Mouse (Mus musculus): ENCODE results near the gene Cbx2. TPM values are rescaled to one million over a fixed set of nuclear protein-coding genes. Genes with fewer than 3 reads are reported as not detected.

The Cbx2 gene
- polyA plus RNA-seq, 1 experiment from 2014 or later, result 35.5 TPM

GRCm38 (mm10) chr11:118992781-118993180 lies 30.0 kb upstream of the Cbx2 start:
- WGBS, result 55% methylated on average over 3 of the region's 3 CpGs
- H3K36me3 ChIP-seq (ENCODE audit: insufficient read depth, low read length), result no peaks in the 10 kb centered on the region
- 0 out of 2 replicates have a peak, but pooled peaks cover 3% of the 10 kb centered on the region for H3K27me3 ChIP-seq (ENCODE audit: insufficient read depth, low read length)
- H3K9ac ChIP-seq (replicated peaks; ENCODE audit: low read length), result no peak overlapping the region
- H3K4me3 ChIP-seq (ENCODE audit: low read length), result no peak overlapping the region
- no peaks in the 10 kb centered on the region for H3K9me3 ChIP-seq (ENCODE audit: low read length)
- no peak overlapping the region for H3K4me2 ChIP-seq (replicated peaks; ENCODE audit: low read depth, low read length)
- no peak for ATAC-seq (ENCODE audit: low FRiP score, low TSS enrichment)
- H3K27ac ChIP-seq (ENCODE audit: low read length), result no peak overlapping the region
- H3K4me1 ChIP-seq (ENCODE audit: insufficient read depth, low read length), result no peaks in the 10 kb centered on the region

GRCm38 (mm10) chr11:118995448-118995847 lies 27.3 kb upstream of the Cbx2 start:
- Histone ChIP-seq H3K36me3 (ENCODE audit: insufficient read depth, low read length) (no peaks in the 10 kb centered on the region), H3K4me1 (ENCODE audit: insufficient read depth, low read length) (peaks cover 8% of the 10 kb centered on the region; the same call in 1 of the 2 replicates), H3K4me2 (replicated peaks; ENCODE audit: low read depth, low read length) (no peak overlapping the region), H3K27me3 (ENCODE audit: insufficient read depth, low read length) (peaks cover 20% of the 10 kb centered on the region), H3K4me3 (ENCODE audit: low read length) (no peak overlapping the region), H3K27ac (ENCODE audit: low read length) (no peak overlapping the region), H3K9me3 (ENCODE audit: low read length) (no peaks in the 10 kb centered on the region), H3K9ac (replicated peaks; ENCODE audit: low read length) (no peak overlapping the region)
- 0 out of 2 replicates have a peak, but pooled peaks have one; percentile 22 for ATAC-seq (ENCODE audit: low FRiP score, low TSS enrichment)
- 21% methylated on average over 4 of the region's 4 CpGs for WGBS

GRCm38 (mm10) chr11:118997182-118997581 lies 25.6 kb upstream of the Cbx2 start:
- Histone ChIP-seq H3K9me3 (ENCODE audit: low read length) (peaks cover 3% of the 10 kb centered on the region; the same call in 1 of the 2 replicates), H3K9ac (replicated peaks; ENCODE audit: low read length) (no peak overlapping the region), H3K36me3 (ENCODE audit: insufficient read depth, low read length) (no peaks in the 10 kb centered on the region), H3K27me3 (ENCODE audit: insufficient read depth, low read length) (peaks cover 24% of the 10 kb centered on the region), H3K27ac (ENCODE audit: low read length) (no peak overlapping the region), H3K4me2 (replicated peaks; ENCODE audit: low read depth, low read length) (no peak overlapping the region), H3K4me3 (ENCODE audit: low read length) (no peak overlapping the region), H3K4me1 (ENCODE audit: insufficient read depth, low read length) (peaks cover 8% of the 10 kb centered on the region; the same call in 1 of the 2 replicates)
- 63% methylated on average over 3 of the region's 3 CpGs for WGBS
- no peak for ATAC-seq (ENCODE audit: low FRiP score, low TSS enrichment)

- Histone ChIP-seq H3K27me3 (ENCODE audit: insufficient read depth, low read length) (peaks cover 26% of the 10 kb centered on the region), H3K4me3 (ENCODE audit: low read length) (peak overlapping the region; percentile 23), H3K9me3 (ENCODE audit: low read length) (peaks cover 3% of the 10 kb centered on the region; the same call in 1 of the 2 replicates), H3K36me3 (ENCODE audit: insufficient read depth, low read length) (no peaks in the 10 kb centered on the region), H3K4me2 (replicated peaks; ENCODE audit: low read depth, low read length) (peak overlapping the region; percentile 44), H3K4me1 (ENCODE audit: insufficient read depth, low read length) (peaks cover 8% of the 10 kb centered on the region; the same call in 1 of the 2 replicates), H3K27ac (ENCODE audit: low read length) (no peak overlapping the region), H3K9ac (replicated peaks; ENCODE audit: low read length) (no peak overlapping the region)
- ATAC-seq (ENCODE audit: low FRiP score, low TSS enrichment), result no peak
- 9% methylated on average over 30 of the region's 30 CpGs for WGBS
Measured at GRCm38 (mm10) chr11:118998540-118999265, 24.1 kb upstream of the Cbx2 start.

DNA sequence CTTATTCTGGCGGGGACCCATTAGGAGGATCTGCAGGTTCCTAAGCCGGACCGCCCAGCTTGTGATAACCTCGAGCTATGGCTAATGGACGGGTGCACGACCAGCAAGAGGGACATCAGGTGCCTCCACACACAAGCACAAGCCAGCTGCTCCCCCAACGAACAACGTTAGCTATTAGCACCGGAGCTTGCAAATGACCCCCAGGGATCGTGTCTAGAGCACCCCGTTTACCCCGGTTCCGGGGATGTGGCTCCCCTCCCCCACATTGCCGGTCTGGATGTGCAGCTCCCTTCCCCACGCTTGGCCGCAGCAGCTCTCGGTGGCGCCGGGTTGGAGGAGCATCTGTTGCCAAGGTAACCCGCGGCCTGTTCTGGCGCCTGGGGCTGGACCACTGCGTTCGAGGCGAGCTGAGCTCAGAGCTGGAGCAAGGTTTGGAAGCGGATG lies 23.4 kb upstream of the Cbx2 start:
- no peak overlapping the region for H3K9ac ChIP-seq (replicated peaks; ENCODE audit: low read length)
- peaks cover 8% of the 10 kb centered on the region; the same call in 1 of the 2 replicates for H3K4me1 ChIP-seq (ENCODE audit: insufficient read depth, low read length)
- no peak overlapping the region for H3K4me2 ChIP-seq (replicated peaks; ENCODE audit: low read depth, low read length)
- no peak overlapping the region for H3K4me3 ChIP-seq (ENCODE audit: low read length)
- peaks cover 3% of the 10 kb centered on the region; the same call in 1 of the 2 replicates for H3K9me3 ChIP-seq (ENCODE audit: low read length)
- peaks cover 26% of the 10 kb centered on the region for H3K27me3 ChIP-seq (ENCODE audit: insufficient read depth, low read length)
- no peaks in the 10 kb centered on the region for H3K36me3 ChIP-seq (ENCODE audit: insufficient read depth, low read length)
- no peak for ATAC-seq (ENCODE audit: low FRiP score, low TSS enrichment)
- WGBS, result 3% methylated on average over 26 of the region's 26 CpGs
- no peak overlapping the region for H3K27ac ChIP-seq (ENCODE audit: low read length)

DNA sequence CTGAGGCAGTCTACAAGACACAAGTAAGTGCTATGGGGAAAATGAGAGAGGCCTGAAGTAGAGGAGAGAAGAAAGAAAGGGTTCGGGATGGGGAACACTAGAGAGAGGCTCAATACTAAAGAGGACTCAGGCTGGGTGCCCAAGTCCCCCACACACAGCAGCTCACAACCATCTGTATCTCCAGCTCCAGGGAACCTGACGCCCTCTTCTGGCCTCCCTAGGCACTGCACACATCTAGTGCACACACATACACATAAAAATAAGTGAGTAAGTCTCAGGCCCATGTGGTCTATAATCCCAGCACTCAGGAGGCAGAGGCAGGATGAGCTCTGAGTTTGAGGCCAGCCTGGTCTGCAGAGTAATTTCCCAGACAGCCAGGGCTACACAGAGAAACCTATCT lies 21.9 kb upstream of the Cbx2 start:
- Histone ChIP-seq H3K4me1 (ENCODE audit: insufficient read depth, low read length) (peaks cover 8% of the 10 kb centered on the region; the same call in 1 of the 2 replicates), H3K4me2 (replicated peaks; ENCODE audit: low read depth, low read length) (no peak overlapping the region), H3K9ac (replicated peaks; ENCODE audit: low read length) (no peak overlapping the region), H3K4me3 (ENCODE audit: low read length) (no peak overlapping the region), H3K9me3 (ENCODE audit: low read length) (peaks cover 3% of the 10 kb centered on the region; the same call in 1 of the 2 replicates), H3K27ac (ENCODE audit: low read length) (no peak overlapping the region), H3K36me3 (ENCODE audit: insufficient read depth, low read length) (no peaks in the 10 kb centered on the region), H3K27me3 (ENCODE audit: insufficient read depth, low read length) (peaks cover 26% of the 10 kb centered on the region)
- 74% methylated on average over 2 of the region's 2 CpGs for whole genome bisulfite sequencing
- ATAC-seq (ENCODE audit: low FRiP score, low TSS enrichment), result no peak

DNA sequence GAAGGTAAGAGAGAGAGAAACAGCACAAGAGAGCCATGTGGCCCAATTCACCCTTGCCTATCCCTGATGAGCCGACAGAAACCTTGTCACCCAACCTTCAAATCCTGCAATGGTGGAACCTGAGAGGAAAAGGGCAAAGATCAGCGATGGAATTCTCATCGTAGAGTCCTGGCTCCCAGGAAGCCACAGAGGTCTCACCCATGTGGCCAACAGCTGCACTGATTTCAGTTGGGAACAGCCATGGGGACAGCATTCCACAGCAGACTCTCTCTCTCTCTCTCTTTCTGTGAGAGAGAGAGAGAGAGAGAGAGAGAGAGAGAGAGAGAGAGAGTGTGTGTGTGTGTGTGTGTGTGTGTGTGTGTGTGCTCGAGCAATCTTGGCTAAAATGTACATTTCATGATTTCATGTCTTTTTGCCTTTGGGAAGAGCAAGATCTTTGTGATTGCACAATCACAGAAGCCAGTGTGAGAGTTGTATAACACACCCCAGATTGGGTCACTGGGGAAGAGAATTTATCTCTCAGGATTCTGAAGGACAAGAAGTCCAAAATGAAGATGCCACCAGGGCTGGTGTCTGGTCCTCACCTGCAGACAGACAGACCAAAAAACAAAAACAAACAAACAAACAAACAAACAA lies 21.2 kb upstream of the Cbx2 start:
- no peak for ATAC-seq (ENCODE audit: low FRiP score, low TSS enrichment)
- peaks cover 26% of the 10 kb centered on the region for H3K27me3 ChIP-seq (ENCODE audit: insufficient read depth, low read length)
- WGBS, result 63% methylated on average over 4 of the region's 4 CpGs

GRCm38 (mm10) chr11:119005547-119006275 lies 17.1 kb upstream of the Cbx2 start:
- 82% methylated on average over 10 of the region's 10 CpGs for WGBS
- no peak overlapping the region for H3K9ac ChIP-seq (replicated peaks; ENCODE audit: low read length)

More for the DNA sequence above, 21.2 kb upstream of the Cbx2 start:
- Histone ChIP-seq H3K4me2 (replicated peaks; ENCODE audit: low read depth, low read length) (no peak overlapping the region), H3K9me3 (ENCODE audit: low read length) (peaks cover 3% of the 10 kb centered on the region; the same call in 1 of the 2 replicates), H3K9ac (replicated peaks; ENCODE audit: low read length) (no peak overlapping the region), H3K36me3 (ENCODE audit: insufficient read depth, low read length) (no peaks in the 10 kb centered on the region), H3K4me1 (ENCODE audit: insufficient read depth, low read length) (peaks cover 8% of the 10 kb centered on the region; the same call in 1 of the 2 replicates), H3K27ac (ENCODE audit: low read length) (no peak overlapping the region), H3K4me3 (ENCODE audit: low read length) (no peak overlapping the region)

GRCm38 (mm10) chr11:119006462-119006861 lies 16.3 kb upstream of the Cbx2 start:
- H3K9ac ChIP-seq (replicated peaks; ENCODE audit: low read length), result no peak overlapping the region
- no peaks in the 10 kb centered on the region for H3K36me3 ChIP-seq (ENCODE audit: insufficient read depth, low read length)
- WGBS, result 71% methylated on average over 3 of the region's 3 CpGs
- no peak overlapping the region for H3K4me3 ChIP-seq (ENCODE audit: low read length)
- H3K27me3 ChIP-seq (ENCODE audit: insufficient read depth, low read length), result peaks cover 2% of the 10 kb centered on the region; the same call in 1 of the 2 replicates
- H3K9me3 ChIP-seq (ENCODE audit: low read length), result no peaks in the 10 kb centered on the region
- no peak for ATAC-seq (ENCODE audit: low FRiP score, low TSS enrichment)
- H3K27ac ChIP-seq (ENCODE audit: low read length), result no peak overlapping the region
- H3K4me1 ChIP-seq (ENCODE audit: insufficient read depth, low read length), result peaks cover 4% of the 10 kb centered on the region; the same call in 1 of the 2 replicates
- H3K4me2 ChIP-seq (replicated peaks; ENCODE audit: low read depth, low read length), result no peak overlapping the region

More at GRCm38 (mm10) chr11:119005547-119006275, 17.1 kb upstream of the Cbx2 start:
- peaks cover 4% of the 10 kb centered on the region; the same call in 1 of the 2 replicates for H3K4me1 ChIP-seq (ENCODE audit: insufficient read depth, low read length)
- ATAC-seq (ENCODE audit: low FRiP score, low TSS enrichment), result no peak
- peaks cover 5% of the 10 kb centered on the region for H3K27me3 ChIP-seq (ENCODE audit: insufficient read depth, low read length)
- peaks cover 3% of the 10 kb centered on the region; the same call in 1 of the 2 replicates for H3K9me3 ChIP-seq (ENCODE audit: low read length)
- no peaks in the 10 kb centered on the region for H3K36me3 ChIP-seq (ENCODE audit: insufficient read depth, low read length)
- H3K27ac ChIP-seq (ENCODE audit: low read length), result no peak overlapping the region
- no peak overlapping the region for H3K4me2 ChIP-seq (replicated peaks; ENCODE audit: low read depth, low read length)
- H3K4me3 ChIP-seq (ENCODE audit: low read length), result no peak overlapping the region

Data from kidney, embryonic 16.5 days (tissue).